Mouse (Mus musculus): Measurements from ENCODE around the gene Olfr272.

DNA sequence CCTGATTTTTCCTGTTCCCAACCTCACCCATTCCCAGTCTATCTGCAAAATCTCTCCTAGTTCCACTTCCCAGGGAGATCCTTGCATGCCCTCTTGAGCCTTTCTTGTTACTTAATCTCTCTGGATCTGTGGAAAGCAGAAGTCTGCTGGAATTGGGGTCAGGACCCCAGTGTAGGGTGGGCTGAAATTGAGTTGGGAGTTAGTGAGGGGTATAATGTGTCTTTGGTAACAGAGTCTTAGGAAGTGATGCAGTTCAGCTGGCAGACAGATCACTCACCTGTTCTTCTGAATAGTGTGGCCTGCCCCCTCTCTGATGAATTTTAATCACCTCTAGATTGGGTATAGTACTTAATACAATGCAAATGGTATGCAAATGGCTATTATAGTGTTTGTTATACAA, 27.7 kb upstream of the Olfr272 start:
- TF ChIP-seq CTCF (IDR thresholded peaks at IDR 0.05; ENCODE audit: insufficient read depth, low read depth, low read length) (no peak), POLR2A (IDR thresholded peaks at IDR 0.05; ENCODE audit: insufficient read depth, low read depth, low read length) (no peak)
